Mouse (Mus musculus) intestine, embryonic 14.5 days (tissue): Measurements from ENCODE around the gene Gm20517. TPM values are rescaled to one million over a fixed set of nuclear protein-coding genes. Genes with fewer than 3 reads are reported as not detected.
"Not testable (repeated sequence)": the region's sequence is repeated elsewhere in the genome, so short reads cannot be mapped to it uniquely, and the experiment has no call there.

Experiments
- ATAC-seq: fragments of 200-750 bp; cut with Nextera tagmentation; replicated peaks from 2 replicates; pipeline ENCODE4 v1.8.0; 2017; ENCODE audit warnings: low read depth, moderate number of reproducible peaks, moderate TSS enrichment, moderate library complexity; ENCODE audit not compliant: low FRiP score, low TSS enrichment
- DNase-seq: peaks from one replicate; pipeline ENCODE4 v3.0.0-alpha.2; 2018; ENCODE audit warnings: low spot score
- H3K27ac ChIP-seq: fragments of 300-500 bp; sonication (generic); 2 replicates; pipeline ENCODE4 v1.5.1; 2014; ENCODE audit warnings: low read depth, mild to moderate bottlenecking, control low read depth
- H3K27me3 ChIP-seq: fragments of 300-500 bp; sonication (generic); replicated peaks from 2 replicates; pipeline ENCODE4 v1.6.1; 2014; ENCODE audit warnings: low read length, control low read depth; ENCODE audit not compliant: control insufficient read depth, insufficient read depth
- H3K36me3 ChIP-seq: fragments of 300-500 bp; sonication (generic); 2 replicates; pipeline ENCODE4 v1.6.1; 2014; ENCODE audit warnings: low read length, control low read depth; ENCODE audit not compliant: control insufficient read depth, insufficient read depth
- H3K4me1 ChIP-seq: fragments of 300-500 bp; sonication (generic); replicated peaks from 2 replicates; pipeline ENCODE4 v1.6.1; 2014; ENCODE audit warnings: low read length, control low read depth, mixed read lengths; ENCODE audit not compliant: control insufficient read depth, insufficient read depth
- H3K4me2 ChIP-seq: fragments of 300-500 bp; sonication (generic); 2 replicates; pipeline ENCODE4 v1.6.1; 2014; ENCODE audit warnings: low read length
- H3K4me3 ChIP-seq: fragments of 300-500 bp; sonication (generic); 2 replicates; pipeline ENCODE4 v1.5.1; 2014; ENCODE audit warnings: low read depth, low read length, control low read depth, mixed read lengths
- H3K9ac ChIP-seq: fragments of 300-500 bp; sonication (generic); 2 replicates; pipeline ENCODE4 v1.6.1; 2014; ENCODE audit warnings: mild to moderate bottlenecking, low read length
- H3K9me3 ChIP-seq: fragments of 300-500 bp; sonication (generic); 2 replicates; pipeline ENCODE4 v1.6.1; 2016; ENCODE audit warnings: low read length, control low read depth; ENCODE audit not compliant: control insufficient read depth
- WGBS: fragments of 180-500 bp; shearing (Covaris S2); extraction: QIAGEN DNeasy Blood & Tissue Kit; methylation state at CpG from one replicate; pipeline ENCODE4 v1.1.7; 2014; 5-methylcytosine and 5-hydroxymethylcytosine counted together
- polyA plus RNA-seq: library from polyadenylated mRNA; unstranded; fragments of >200 nt; fragmentation: Nextera tagmentation; extraction: Ambion mirVana; gene quantifications from 2 replicates; pipeline ENCODE4 v1.2.1, GENCODE M21; 2014

Gene Gm20517
- polyA plus RNA-seq, 1 experiment from 2014 or later = 1.8 TPM

GRCm38 (mm10) chr17:47598580-47599304 lies 12.6 kb upstream of the Gm20517 start:
- not testable (repeated sequence) for H3K4me2 ChIP-seq, H3K9me3 ChIP-seq, H3K27me3 ChIP-seq, ATAC-seq, H3K9ac ChIP-seq, H3K4me3 ChIP-seq, DNase-seq, H3K27ac ChIP-seq
- H3K4me1 ChIP-seq = peaks cover 24% of the 10 kb centered on the region
- WGBS = 79% methylated on average over 10 of the region's 10 CpGs
- H3K36me3 ChIP-seq = peaks cover 65% of the 10 kb centered on the region

- no peaks in the 10 kb centered on the region for H3K9me3 ChIP-seq
- no peak overlapping the region for H3K4me3 ChIP-seq
- WGBS = 80% methylated on average over 11 of the region's 11 CpGs
- no peak overlapping the region for H3K4me2 ChIP-seq
- ATAC-seq = no peak
- peaks cover 24% of the 10 kb centered on the region for H3K4me1 ChIP-seq
- DNase-seq = peak; percentile 58
- H3K27ac ChIP-seq = no peak overlapping the region
- H3K9ac ChIP-seq = no peak overlapping the region
- no peaks in the 10 kb centered on the region for H3K27me3 ChIP-seq
- peaks cover 74% of the 10 kb centered on the region for H3K36me3 ChIP-seq
These were observed 11.7 kb upstream of the Gm20517 start for GRCm38 (mm10) chr17:47599511-47600297.

DNA sequence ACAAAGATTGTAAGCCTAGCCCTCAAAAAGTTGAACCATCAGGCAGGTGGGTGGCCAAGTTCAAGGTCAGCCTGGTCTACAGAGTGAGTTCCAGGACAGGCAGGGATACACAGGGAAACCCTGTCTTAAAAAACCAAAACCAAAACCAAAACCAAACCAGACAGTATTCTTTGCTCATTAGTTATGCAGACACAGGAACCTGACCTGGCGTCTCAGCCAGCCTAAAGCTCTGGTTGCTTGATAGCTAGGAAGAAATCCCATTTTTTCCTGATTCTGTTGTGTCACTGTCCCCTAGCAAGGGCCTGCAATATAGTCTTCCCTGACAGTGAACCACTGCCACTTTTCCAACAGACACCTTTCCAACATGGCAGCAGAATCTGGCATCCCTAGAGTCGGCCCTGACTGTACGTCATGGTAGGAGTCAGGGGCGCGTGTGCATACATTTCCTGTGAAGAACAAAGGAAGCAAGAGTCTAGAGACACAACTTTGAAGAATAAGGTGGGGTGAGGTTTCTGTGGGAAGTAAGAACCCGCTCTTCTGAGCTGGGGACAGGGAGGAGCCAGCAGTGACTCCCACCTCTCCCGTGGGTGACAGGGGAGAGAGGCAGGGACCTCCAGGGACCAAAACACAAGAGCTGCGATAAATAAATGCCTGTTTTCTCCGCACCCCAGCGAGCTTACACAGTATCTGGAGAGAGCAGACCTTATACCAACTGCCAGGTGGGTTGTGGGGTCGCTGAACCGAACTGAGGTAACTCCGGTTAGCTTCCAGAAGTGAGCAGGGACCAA lies 10.6 kb upstream of the Gm20517 start:
- H3K36me3 ChIP-seq = peaks cover 85% of the 10 kb centered on the region

DNA sequence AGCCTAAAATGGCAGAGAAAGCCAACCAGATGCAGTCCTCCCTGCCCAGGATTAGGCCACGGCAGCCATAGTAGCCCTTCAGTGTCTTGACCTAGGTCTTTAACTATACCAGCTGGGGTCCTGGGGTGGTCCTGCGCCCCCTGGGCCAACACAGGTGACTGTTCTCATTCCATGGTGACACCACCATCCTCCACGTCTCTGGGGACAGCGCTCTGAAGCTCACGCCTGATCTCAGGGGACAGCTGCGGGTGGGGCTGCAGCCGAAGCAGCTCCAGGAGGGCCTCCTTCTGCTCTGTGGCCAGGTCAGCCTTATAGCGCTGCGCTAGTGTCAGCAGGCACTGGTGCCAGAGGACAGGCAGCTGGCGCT lies 10.0 kb upstream of the Gm20517 start:
- Histone ChIP-seq H3K4me3 (no peak overlapping the region), H3K4me1 (peaks cover 20% of the 10 kb centered on the region), H3K9ac (no peak overlapping the region), H3K9me3 (no peaks in the 10 kb centered on the region), H3K36me3 (peaks cover 91% of the 10 kb centered on the region), H3K27ac (no peak overlapping the region), H3K27me3 (no peaks in the 10 kb centered on the region), H3K4me2 (no peak overlapping the region)
- no peak for ATAC-seq
- DNase-seq = no peak
- WGBS = 88% methylated on average over 10 of the region's 10 CpGs

More for the DNA sequence above, 10.6 kb upstream of the Gm20517 start:
- DNase-seq (no peak), ATAC-seq (no peak)
- no peak overlapping the region for H3K9ac ChIP-seq
- H3K27ac ChIP-seq = no peak overlapping the region
- 84% methylated on average over 13 of the region's 13 CpGs for WGBS
- no peak overlapping the region for H3K4me3 ChIP-seq
- H3K27me3 ChIP-seq = no peaks in the 10 kb centered on the region
- no peak overlapping the region for H3K4me2 ChIP-seq
- H3K4me1 ChIP-seq = peaks cover 24% of the 10 kb centered on the region
- no peaks in the 10 kb centered on the region for H3K9me3 ChIP-seq

DNA sequence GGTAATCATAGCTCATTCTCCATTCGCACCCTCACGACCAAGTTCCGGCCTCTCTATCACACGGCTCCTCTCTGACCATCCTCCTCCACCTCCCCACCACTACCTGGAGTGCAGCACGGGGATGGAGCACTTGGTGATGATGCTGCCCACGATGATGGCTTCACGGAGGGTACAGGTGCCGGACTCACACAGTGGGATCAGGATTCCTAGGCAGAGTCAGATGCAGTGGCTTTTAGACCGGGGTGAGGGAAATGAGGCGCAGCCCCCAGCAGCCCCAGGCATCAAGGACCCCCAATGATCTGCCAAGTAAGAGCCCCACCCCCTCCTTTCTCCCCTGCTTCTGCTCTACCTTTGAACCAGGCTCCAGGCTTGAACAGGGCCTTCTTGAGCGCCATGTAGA lies 9.1 kb upstream of the Gm20517 start:
- no peaks in the 10 kb centered on the region for H3K9me3 ChIP-seq
- H3K36me3 ChIP-seq = peaks cover 91% of the 10 kb centered on the region
- WGBS = 90% methylated on average over 11 of the region's 11 CpGs

GRCm38 (mm10) chr17:47606220-47606619 lies 5.2 kb upstream of the Gm20517 start:
- H3K4me3 ChIP-seq = no peak overlapping the region
- peaks cover 10% of the 10 kb centered on the region for H3K4me1 ChIP-seq
- WGBS = 66% methylated on average over 5 of the region's 5 CpGs
- H3K9me3 ChIP-seq = no peaks in the 10 kb centered on the region
- DNase-seq = no peak
- no peak overlapping the region for H3K4me2 ChIP-seq
- no peak overlapping the region for H3K27ac ChIP-seq
- peaks cover 68% of the 10 kb centered on the region for H3K36me3 ChIP-seq
- H3K27me3 ChIP-seq = no peaks in the 10 kb centered on the region
- ATAC-seq = no peak
- no peak overlapping the region for H3K9ac ChIP-seq

More for the DNA sequence above, 9.1 kb upstream of the Gm20517 start:
- no peaks in the 10 kb centered on the region for H3K27me3 ChIP-seq
- no peak overlapping the region for H3K9ac ChIP-seq
- H3K4me3 ChIP-seq = no peak overlapping the region
- DNase-seq (no peak), ATAC-seq (no peak)
- H3K4me1 ChIP-seq = peaks cover 11% of the 10 kb centered on the region
- H3K4me2 ChIP-seq = no peak overlapping the region
- no peak overlapping the region for H3K27ac ChIP-seq

DNA sequence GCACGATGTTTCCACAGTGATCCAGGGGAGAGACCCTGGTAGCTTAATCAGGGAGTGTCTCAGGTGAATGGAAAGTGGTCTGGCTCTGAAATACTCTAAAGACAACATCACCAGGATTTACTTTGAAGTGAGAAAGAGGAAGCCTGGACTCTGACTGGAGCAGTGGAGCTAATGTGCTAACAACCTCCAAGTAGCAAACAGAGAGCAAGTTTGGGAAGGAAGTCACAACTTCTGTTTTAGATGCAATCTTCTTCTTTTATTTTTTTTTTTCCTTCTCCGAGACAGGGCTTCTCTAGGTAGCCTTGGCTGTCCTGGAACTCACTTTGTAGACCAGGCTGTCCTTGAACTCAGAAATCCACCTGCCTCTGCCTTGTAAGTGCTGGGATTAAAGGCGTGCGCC lies 2.2 kb upstream of the Gm20517 start:
- no peak overlapping the region for H3K9ac ChIP-seq
- ATAC-seq (no peak), DNase-seq (no peak)
- peaks cover 49% of the 10 kb centered on the region for H3K36me3 ChIP-seq
- 90% methylated on average over 4 of the region's 4 CpGs for WGBS
- H3K27me3 ChIP-seq = no peaks in the 10 kb centered on the region
- H3K27ac ChIP-seq = no peak overlapping the region
- no peaks in the 10 kb centered on the region for H3K9me3 ChIP-seq
- peaks cover 19% of the 10 kb centered on the region for H3K4me1 ChIP-seq
- no peak overlapping the region for H3K4me2 ChIP-seq
- no peak overlapping the region for H3K4me3 ChIP-seq

DNA sequence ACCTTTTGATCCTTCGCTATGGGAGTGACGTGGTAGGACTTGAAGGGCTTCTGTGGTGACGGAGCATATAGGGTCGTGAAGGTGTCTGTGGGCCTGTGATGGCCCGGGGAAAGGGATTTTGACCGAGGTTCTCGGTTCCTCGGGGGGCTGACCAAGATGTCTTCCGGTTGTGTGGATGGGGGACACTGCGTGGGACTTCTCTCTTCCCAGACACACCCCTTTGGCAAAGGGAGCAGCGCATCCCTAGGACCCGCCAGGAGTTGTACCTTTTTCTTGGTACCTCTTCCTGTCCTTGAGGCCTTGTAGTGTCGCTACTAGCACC lies 233 bp downstream of the Gm20517 start:
- peak overlapping the region; percentile 97 for H3K4me2 ChIP-seq
- H3K4me3 ChIP-seq = peak overlapping the region; percentile 98
- WGBS = 0% methylated on average over 13 of the region's 13 CpGs
- H3K9ac ChIP-seq = peak overlapping the region; percentile 82
- peaks cover 19% of the 10 kb centered on the region for H3K4me1 ChIP-seq
- peaks cover 42% of the 10 kb centered on the region for H3K36me3 ChIP-seq
- no peak overlapping the region; the same call in 1 of the 2 replicates for H3K27ac ChIP-seq
- ATAC-seq (no peak; the same call in 1 of the 2 replicates), DNase-seq (no peak)
- H3K27me3 ChIP-seq = no peaks in the 10 kb centered on the region
- H3K9me3 ChIP-seq = no peaks in the 10 kb centered on the region
